Mouse (Mus musculus): Measurements from ENCODE around the gene Car2.

Car2 gene

GRCm38 (mm10) chr3:14950031-14950430 is 64.0 kb downstream of the Car2 start:
- peak; percentile 5 for DNase-seq

All from layer of hippocampus, adult 9-11 months (tissue).